Mouse (Mus musculus): ENCODE data around the gene Maml3. TPM values are rescaled to one million over a fixed set of nuclear protein-coding genes. Genes with fewer than 3 reads are reported as not detected.
A peak's percentile ranks its signal among the peaks of the same experiment; 100 is the strongest.

The Maml3 gene
- polyA plus RNA-seq, 1 experiment from 2014 or later: 5.0 TPM

DNA sequence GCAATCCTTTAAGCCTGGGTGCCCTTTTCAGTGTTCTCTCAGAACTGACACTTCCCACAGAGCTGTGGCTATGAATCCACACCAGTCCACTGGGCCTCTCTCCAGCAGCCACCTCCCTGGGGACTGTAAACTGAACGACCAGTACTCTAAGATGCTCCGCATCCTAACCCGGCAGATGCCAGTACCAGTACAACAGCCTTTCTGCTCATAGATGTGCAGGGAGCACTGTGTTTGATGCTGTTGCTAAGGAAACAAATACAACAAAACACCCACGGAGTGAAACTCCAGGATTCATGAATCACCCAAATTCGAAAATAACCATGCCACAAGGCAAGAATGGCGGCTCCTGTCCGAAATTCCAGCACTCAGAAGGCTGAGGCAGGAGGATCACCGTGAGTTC is 163.1 kb downstream of the Maml3 start:
- Histone ChIP-seq H3K4me1 (replicated peaks; ENCODE audit: control insufficient read depth, insufficient read depth, low read length) (no peaks in the 10 kb centered on the region), H3K4me2 (ENCODE audit: low read length) (no peak overlapping the region), H3K27me3 (replicated peaks; ENCODE audit: control insufficient read depth, insufficient read depth, low read length) (no peaks in the 10 kb centered on the region), H3K36me3 (ENCODE audit: control insufficient read depth, insufficient read depth) (no peaks in the 10 kb centered on the region), H3K27ac (ENCODE audit: low read length) (no peak overlapping the region), H3K9me3 (ENCODE audit: control insufficient read depth, low read length) (no peaks in the 10 kb centered on the region), H3K4me3 (replicated peaks; ENCODE audit: low read length) (no peak overlapping the region), H3K9ac (replicated peaks; ENCODE audit: low read depth, low read length) (no peak overlapping the region)
- no peak for ATAC-seq
- 86% methylated on average over 8 of the region's 8 CpGs for WGBS

DNA sequence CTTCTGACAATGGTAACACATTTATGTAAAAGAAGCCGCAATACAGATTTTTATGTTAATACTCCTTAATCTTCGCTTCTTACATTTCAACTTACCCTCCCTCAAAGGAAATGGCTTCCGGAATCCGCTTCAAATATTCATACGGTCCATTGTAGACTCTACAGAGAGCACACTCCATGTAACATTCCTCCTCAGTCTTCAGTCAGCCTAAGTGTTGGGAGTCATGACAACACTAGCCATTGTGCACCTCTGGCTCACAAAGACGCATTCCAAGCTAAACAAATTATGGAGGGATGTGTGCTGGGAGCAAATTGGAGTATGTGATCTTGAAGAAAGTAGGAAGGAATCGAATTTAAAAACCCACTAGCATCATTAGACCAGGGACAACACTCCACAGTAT is 165.0 kb downstream of the Maml3 start:
- H3K27ac ChIP-seq (ENCODE audit: low read length): no peak overlapping the region
- WGBS: 62% methylated on average over 7 of the region's 7 CpGs
- no peak overlapping the region for H3K9ac ChIP-seq (replicated peaks; ENCODE audit: low read depth, low read length)
- no peaks in the 10 kb centered on the region for H3K4me1 ChIP-seq (replicated peaks; ENCODE audit: control insufficient read depth, insufficient read depth, low read length)
- no peak overlapping the region for H3K4me2 ChIP-seq (ENCODE audit: low read length)
- ATAC-seq: no peak
- H3K27me3 ChIP-seq (replicated peaks; ENCODE audit: control insufficient read depth, insufficient read depth, low read length): no peaks in the 10 kb centered on the region
- no peak overlapping the region for H3K4me3 ChIP-seq (replicated peaks; ENCODE audit: low read length)
- H3K9me3 ChIP-seq (ENCODE audit: control insufficient read depth, low read length): no peaks in the 10 kb centered on the region
- H3K36me3 ChIP-seq (ENCODE audit: control insufficient read depth, insufficient read depth): no peaks in the 10 kb centered on the region

GRCm38 (mm10) chr3:51939054-51939453 is 165.8 kb downstream of the Maml3 start:
- ATAC-seq: no peak
- Histone ChIP-seq H3K27me3 (replicated peaks; ENCODE audit: control insufficient read depth, insufficient read depth, low read length) (no peaks in the 10 kb centered on the region), H3K9me3 (ENCODE audit: control insufficient read depth, low read length) (no peaks in the 10 kb centered on the region), H3K4me1 (replicated peaks; ENCODE audit: control insufficient read depth, insufficient read depth, low read length) (no peaks in the 10 kb centered on the region), H3K4me3 (replicated peaks; ENCODE audit: low read length) (no peak overlapping the region), H3K27ac (ENCODE audit: low read length) (no peak overlapping the region), H3K9ac (replicated peaks; ENCODE audit: low read depth, low read length) (no peak overlapping the region), H3K4me2 (ENCODE audit: low read length) (no peak overlapping the region), H3K36me3 (ENCODE audit: control insufficient read depth, insufficient read depth) (no peaks in the 10 kb centered on the region)
- WGBS: 92% methylated on average over 5 of the region's 5 CpGs

- Histone ChIP-seq H3K27me3 (replicated peaks; ENCODE audit: control insufficient read depth, insufficient read depth, low read length) (no peaks in the 10 kb centered on the region), H3K9me3 (ENCODE audit: control insufficient read depth, low read length) (no peaks in the 10 kb centered on the region), H3K27ac (ENCODE audit: low read length) (no peak overlapping the region), H3K4me1 (replicated peaks; ENCODE audit: control insufficient read depth, insufficient read depth, low read length) (no peaks in the 10 kb centered on the region), H3K36me3 (ENCODE audit: control insufficient read depth, insufficient read depth) (no peaks in the 10 kb centered on the region), H3K4me3 (replicated peaks; ENCODE audit: low read length) (no peak overlapping the region), H3K4me2 (ENCODE audit: low read length) (no peak overlapping the region), H3K9ac (replicated peaks; ENCODE audit: low read depth, low read length) (no peak overlapping the region)
- no peak for ATAC-seq
- WGBS: 96% methylated on average over 5 of the region's 5 CpGs
These were observed 167.7 kb downstream of the Maml3 start for GRCm38 (mm10) chr3:51937176-51937575.

DNA sequence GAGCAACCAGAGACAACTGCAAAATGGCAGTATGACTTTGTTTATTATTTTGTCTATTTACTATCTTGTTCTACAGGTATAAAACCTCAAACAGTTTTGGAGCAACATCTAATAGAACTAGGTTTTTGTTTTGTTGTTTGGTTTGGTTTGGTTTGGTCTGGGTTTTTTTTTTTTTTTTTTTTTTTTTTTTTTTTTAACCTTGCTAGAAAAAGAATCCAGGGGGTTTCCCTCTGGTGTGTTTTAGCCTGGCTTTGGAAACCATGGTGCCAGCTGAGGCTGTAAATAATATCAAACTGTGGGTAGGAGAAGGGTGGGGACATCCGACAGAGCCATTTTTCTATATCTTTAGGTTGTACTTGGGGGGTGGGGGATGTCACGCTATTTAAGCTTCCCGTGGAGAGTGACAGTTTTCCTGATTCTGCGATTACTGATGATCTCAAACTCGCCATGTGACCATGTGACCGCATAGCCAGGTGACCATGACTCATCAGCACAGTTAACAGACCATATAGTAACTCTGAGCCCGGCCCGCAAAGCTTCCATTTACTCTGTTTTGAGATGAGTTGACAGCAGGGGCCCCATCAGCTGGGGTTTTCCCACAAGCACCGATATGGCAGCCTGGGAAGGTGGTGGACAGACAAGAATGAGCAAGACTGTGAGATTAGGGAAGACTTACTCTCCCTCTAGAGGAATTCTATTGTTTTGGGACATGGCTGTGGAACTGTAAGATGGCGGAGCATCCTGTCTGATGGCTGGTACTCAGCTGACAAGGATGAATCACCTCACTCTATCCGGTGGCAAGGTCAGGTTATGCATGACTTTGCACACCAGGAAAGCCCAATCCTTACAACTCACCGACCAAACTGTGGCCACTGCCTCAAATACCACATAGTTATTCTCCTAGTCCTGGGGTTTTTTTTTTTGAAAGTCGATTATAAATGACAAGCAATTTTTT is 170.1 kb downstream of the Maml3 start:
- Histone ChIP-seq H3K4me2 (ENCODE audit: low read length) (no peak overlapping the region), H3K9me3 (ENCODE audit: control insufficient read depth, low read length) (no peaks in the 10 kb centered on the region), H3K4me1 (replicated peaks; ENCODE audit: control insufficient read depth, insufficient read depth, low read length) (no peaks in the 10 kb centered on the region), H3K9ac (replicated peaks; ENCODE audit: low read depth, low read length) (no peak overlapping the region), H3K4me3 (replicated peaks; ENCODE audit: low read length) (no peak overlapping the region), H3K36me3 (ENCODE audit: control insufficient read depth, insufficient read depth) (no peaks in the 10 kb centered on the region), H3K27ac (ENCODE audit: low read length) (no peak overlapping the region), H3K27me3 (replicated peaks; ENCODE audit: control insufficient read depth, insufficient read depth, low read length) (no peaks in the 10 kb centered on the region)
- 93% methylated on average over 13 of the region's 13 CpGs for WGBS
- ATAC-seq: no peak

- no peaks in the 10 kb centered on the region for H3K36me3 ChIP-seq (ENCODE audit: control insufficient read depth, insufficient read depth)
- WGBS: 35% methylated on average over 14 of the region's 14 CpGs
- no peaks in the 10 kb centered on the region for H3K27me3 ChIP-seq (replicated peaks; ENCODE audit: control insufficient read depth, insufficient read depth, low read length)
- no peak overlapping the region for H3K4me3 ChIP-seq (replicated peaks; ENCODE audit: low read length)
- H3K9ac ChIP-seq (replicated peaks; ENCODE audit: low read depth, low read length): 0 out of 2 replicates have a peak overlapping the region, but pooled peaks have one; percentile 9
- H3K9me3 ChIP-seq (ENCODE audit: control insufficient read depth, low read length): no peaks in the 10 kb centered on the region
- peak overlapping the region; percentile 34; the same call in 1 of the 2 replicates for H3K27ac ChIP-seq (ENCODE audit: low read length)
- H3K4me2 ChIP-seq (ENCODE audit: low read length): peak overlapping the region; percentile 36
- ATAC-seq: peak; percentile 62
- peaks cover 24% of the 10 kb centered on the region for H3K4me1 ChIP-seq (replicated peaks; ENCODE audit: control insufficient read depth, insufficient read depth, low read length)
These were observed 176.7 kb downstream of the Maml3 start for GRCm38 (mm10) chr3:51928188-51928587.

DNA sequence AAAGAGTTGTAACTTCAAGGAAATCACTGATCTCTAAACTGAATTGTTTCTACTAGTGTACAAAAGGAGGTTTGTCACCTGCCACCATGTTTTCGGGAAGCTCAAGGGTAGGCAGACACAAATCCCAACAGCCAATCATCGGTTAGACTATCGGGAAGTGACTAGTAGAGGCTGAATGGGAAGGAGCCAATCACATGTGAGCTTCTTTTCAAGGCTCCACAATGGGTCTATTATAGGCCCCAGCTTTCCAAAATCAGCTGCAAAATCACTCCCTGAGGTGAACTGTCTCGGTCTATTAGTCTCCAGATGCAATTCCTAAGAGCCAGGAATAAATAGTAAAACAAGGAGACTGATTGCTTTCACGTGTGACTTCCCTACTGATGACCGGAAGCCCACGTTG is 177.3 kb downstream of the Maml3 start:
- H3K27ac ChIP-seq (ENCODE audit: low read length): no peak overlapping the region
- H3K36me3 ChIP-seq (ENCODE audit: control insufficient read depth, insufficient read depth): no peaks in the 10 kb centered on the region
- no peaks in the 10 kb centered on the region for H3K27me3 ChIP-seq (replicated peaks; ENCODE audit: control insufficient read depth, insufficient read depth, low read length)
- H3K4me1 ChIP-seq (replicated peaks; ENCODE audit: control insufficient read depth, insufficient read depth, low read length): peaks cover 26% of the 10 kb centered on the region
- H3K9ac ChIP-seq (replicated peaks; ENCODE audit: low read depth, low read length): 0 out of 2 replicates have a peak overlapping the region, but pooled peaks have one; percentile 9
- H3K4me3 ChIP-seq (replicated peaks; ENCODE audit: low read length): no peak overlapping the region
- H3K9me3 ChIP-seq (ENCODE audit: control insufficient read depth, low read length): no peaks in the 10 kb centered on the region
- H3K4me2 ChIP-seq (ENCODE audit: low read length): peak overlapping the region; percentile 36
- peak; percentile 22; the same call in 1 of the 2 replicates for ATAC-seq
- WGBS: 47% methylated on average over 7 of the region's 7 CpGs

DNA sequence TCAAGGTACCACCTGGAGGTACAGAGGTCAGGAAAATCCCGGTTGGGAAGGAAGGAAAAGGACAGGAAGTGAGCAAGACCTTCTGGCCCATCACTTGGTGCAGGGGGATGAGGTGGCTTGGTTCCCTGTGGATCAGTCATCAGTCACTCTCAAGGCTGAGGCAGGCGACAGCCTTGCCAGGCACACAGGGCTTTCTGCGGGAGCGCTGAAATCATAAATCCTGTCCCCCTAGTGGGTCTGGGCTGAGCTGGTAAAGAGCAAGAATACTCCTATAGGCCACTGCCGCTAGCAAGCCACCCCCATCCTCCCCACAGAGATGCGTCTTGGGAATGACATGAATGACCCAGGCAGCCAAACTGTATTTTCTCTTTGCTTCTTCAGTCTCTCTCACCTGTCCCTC is 177.8 kb downstream of the Maml3 start:
- ATAC-seq: no peak
- Histone ChIP-seq H3K36me3 (ENCODE audit: control insufficient read depth, insufficient read depth) (no peaks in the 10 kb centered on the region), H3K4me2 (ENCODE audit: low read length) (no peak overlapping the region), H3K9me3 (ENCODE audit: control insufficient read depth, low read length) (no peaks in the 10 kb centered on the region), H3K9ac (replicated peaks; ENCODE audit: low read depth, low read length) (no peak overlapping the region), H3K27me3 (replicated peaks; ENCODE audit: control insufficient read depth, insufficient read depth, low read length) (no peaks in the 10 kb centered on the region), H3K27ac (ENCODE audit: low read length) (no peak overlapping the region), H3K4me3 (replicated peaks; ENCODE audit: low read length) (no peak overlapping the region), H3K4me1 (replicated peaks; ENCODE audit: control insufficient read depth, insufficient read depth, low read length) (peaks cover 26% of the 10 kb centered on the region)
- 58% methylated on average over 6 of the region's 6 CpGs for WGBS

DNA sequence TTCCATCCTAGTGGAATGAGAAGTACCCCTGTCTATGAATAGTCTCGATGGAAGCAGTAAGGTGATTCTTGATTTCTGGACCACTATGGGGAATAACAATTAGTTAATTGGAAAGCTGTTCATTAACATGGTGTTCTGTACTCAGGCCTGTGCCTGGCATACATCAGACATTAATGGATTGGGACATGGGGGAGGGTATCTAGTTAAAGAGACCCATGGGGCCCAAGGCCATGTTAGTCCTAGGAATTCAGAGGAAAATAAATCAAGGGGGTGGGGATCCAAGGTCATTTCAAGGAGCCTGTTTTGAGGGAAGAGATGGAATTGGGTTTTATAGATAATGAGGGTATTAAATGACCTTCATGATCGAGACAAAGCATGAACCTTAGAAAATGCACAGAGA is 179.1 kb downstream of the Maml3 start:
- Histone ChIP-seq H3K4me2 (ENCODE audit: low read length) (no peak overlapping the region), H3K4me3 (replicated peaks; ENCODE audit: low read length) (no peak overlapping the region), H3K27me3 (replicated peaks; ENCODE audit: control insufficient read depth, insufficient read depth, low read length) (no peaks in the 10 kb centered on the region), H3K9me3 (ENCODE audit: control insufficient read depth, low read length) (no peaks in the 10 kb centered on the region), H3K9ac (replicated peaks; ENCODE audit: low read depth, low read length) (no peak overlapping the region), H3K36me3 (ENCODE audit: control insufficient read depth, insufficient read depth) (no peaks in the 10 kb centered on the region), H3K27ac (ENCODE audit: low read length) (no peak overlapping the region), H3K4me1 (replicated peaks; ENCODE audit: control insufficient read depth, insufficient read depth, low read length) (peaks cover 26% of the 10 kb centered on the region)
- no peak for ATAC-seq
- WGBS: 53% methylated on average over 2 of the region's 2 CpGs
